Mouse (Mus musculus): ENCODE measurements around the gene Polr1d. TPM values are rescaled to one million over a fixed set of nuclear protein-coding genes. Genes with fewer than 3 reads are reported as not detected.

The Polr1d gene
- polyA plus RNA-seq, 1 experiment from 2014 or later = 105 TPM

Other genes with a start within 250 kb of the Polr1d start
- gene Rpl21, start 244.2 kb upstream of the Polr1d start, polyA plus RNA-seq (2015; fragmentation: Nextera tagmentation; extraction: Ambion mirVana) = 297 and 315 TPM in 2 replicates
- 7.6 and 8.5 TPM in 2 replicates for gene Rasl11a, start 232.0 kb upstream of the Polr1d start, polyA plus RNA-seq (2015; fragmentation: Nextera tagmentation; extraction: Ambion mirVana)
- 105 and 109 TPM in 2 replicates for gene Gtf3a, start 128.4 kb upstream of the Polr1d start, polyA plus RNA-seq (2015; fragmentation: Nextera tagmentation; extraction: Ambion mirVana)
- gene Mtif3, start 113.2 kb upstream of the Polr1d start, polyA plus RNA-seq (2015; fragmentation: Nextera tagmentation; extraction: Ambion mirVana) = 24.8 and 29.2 TPM in 2 replicates
- gene Lnx2, start 464 bp upstream of the Polr1d start, polyA plus RNA-seq (2015; fragmentation: Nextera tagmentation; extraction: Ambion mirVana) = 4.5 and 6.2 TPM in 2 replicates
- gene Gsx1, start 111.6 kb downstream of the Polr1d start, polyA plus RNA-seq (2015; fragmentation: Nextera tagmentation; extraction: Ambion mirVana) = 3.2 and 3.5 TPM in 2 replicates
- not detected in 2 replicates for gene Pdx1, start 192.9 kb downstream of the Polr1d start, polyA plus RNA-seq (2015; fragmentation: Nextera tagmentation; extraction: Ambion mirVana)
- not detected in 2 replicates for gene Cdx2, start 230.2 kb downstream of the Polr1d start, polyA plus RNA-seq (2015; fragmentation: Nextera tagmentation; extraction: Ambion mirVana)
- not detected in 2 replicates for gene Urad, start 245.4 kb downstream of the Polr1d start, polyA plus RNA-seq (2015; fragmentation: Nextera tagmentation; extraction: Ambion mirVana)

Measured in hindbrain, embryonic 16.5 days (tissue).